Mouse (Mus musculus) heart, embryonic 16.5 days (tissue): ENCODE measurements at regions not wholly inside any gene's neighbourhood (a gene's known extent, or its start where the extent isn't known, plus 50 kb on each side); places are given as distances from the start of the nearest gene placed in this dataset.

ENCODE experiments used
- ATAC-seq: fragments of 200-750 bp; cut with Nextera tagmentation; replicated peaks from 2 replicates; pipeline ENCODE4 v1.8.0; 2017; ENCODE audit warnings: moderate number of reproducible peaks; ENCODE audit not compliant: insufficient read depth, low FRiP score; ENCODE audit errors: extremely low read depth
- H3K27ac ChIP-seq: fragments of 300-500 bp; sonication (generic); 2 replicates; pipeline ENCODE4 v1.5.1; 2014; ENCODE audit warnings: mild to moderate bottlenecking, low read length, control low read depth, moderate library complexity
- H3K27me3 ChIP-seq: fragments of 300-500 bp; sonication (generic); 2 replicates; pipeline ENCODE4 v1.6.1; 2014; ENCODE audit warnings: low read length, mixed read lengths; ENCODE audit not compliant: control insufficient read depth, insufficient read depth
- H3K36me3 ChIP-seq: fragments of 300-500 bp; sonication (generic); 2 replicates; pipeline ENCODE4 v1.6.1; 2014; ENCODE audit not compliant: control insufficient read depth, insufficient read depth
- H3K4me1 ChIP-seq: fragments of 300-500 bp; sonication (generic); 2 replicates; pipeline ENCODE4 v1.6.1; 2014; ENCODE audit warnings: low read length, mixed read lengths; ENCODE audit not compliant: control insufficient read depth, insufficient read depth
- H3K4me2 ChIP-seq: fragments of 300-500 bp; sonication (generic); 2 replicates; pipeline ENCODE4 v1.6.1; 2014; ENCODE audit warnings: low read depth, mild to moderate bottlenecking, control low read depth, low read length
- H3K4me3 ChIP-seq: fragments of 300-500 bp; sonication (generic); 2 replicates; pipeline ENCODE4 v1.5.1; 2014; ENCODE audit warnings: mild to moderate bottlenecking, control low read depth, low read length
- H3K9ac ChIP-seq: fragments of 300-500 bp; sonication (generic); 2 replicates; pipeline ENCODE4 v1.6.1; 2014; ENCODE audit warnings: low read length, control low read depth
- H3K9me3 ChIP-seq: fragments of 300-500 bp; sonication (generic); replicated peaks from 2 replicates; pipeline ENCODE4 v1.6.1; 2016; ENCODE audit warnings: low read length; ENCODE audit not compliant: control insufficient read depth
- WGBS: fragments of 180-500 bp; shearing (Covaris S2); extraction: QIAGEN DNeasy Blood & Tissue Kit; methylation state at CpG from one replicate; pipeline ENCODE4 v1.1.7; 2014; 5-methylcytosine and 5-hydroxymethylcytosine counted together

- H3K9ac ChIP-seq = no peak overlapping the region
- WGBS = 77% methylated on average over 5 of the region's 5 CpGs
- no peak for ATAC-seq
- H3K4me1 ChIP-seq = peaks cover 11% of the 10 kb centered on the region
- no peak overlapping the region for H3K27ac ChIP-seq
- no peaks in the 10 kb centered on the region for H3K9me3 ChIP-seq
- no peaks in the 10 kb centered on the region for H3K27me3 ChIP-seq
- no peaks in the 10 kb centered on the region for H3K36me3 ChIP-seq
- no peak overlapping the region for H3K4me3 ChIP-seq
- H3K4me2 ChIP-seq = no peak overlapping the region
Measured at GRCm38 (mm10) chr13:97630921-97631320, 129.5 kb downstream of the Gm10260 start.

DNA sequence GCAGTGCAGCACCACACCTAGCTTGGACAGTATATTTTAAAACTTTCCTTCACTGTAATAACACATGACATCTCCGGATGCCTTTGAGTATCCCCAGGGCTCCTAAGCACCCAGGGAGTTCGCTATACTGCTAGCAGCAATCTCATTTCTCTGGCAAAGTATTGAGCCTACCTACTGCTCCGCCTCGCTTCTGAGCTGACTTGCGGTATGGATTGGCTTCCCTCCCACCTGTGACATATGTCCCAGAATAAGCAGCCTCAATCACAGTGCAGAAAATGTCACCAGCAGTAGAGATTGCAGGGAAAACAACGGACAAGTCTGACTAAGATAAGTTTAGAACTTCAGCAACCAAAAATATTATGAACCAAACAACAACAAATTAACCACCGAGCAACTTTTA is 131.8 kb downstream of the Gm10260 start:
- no peak overlapping the region for H3K4me3 ChIP-seq
- H3K9ac ChIP-seq = no peak overlapping the region
- H3K36me3 ChIP-seq = no peaks in the 10 kb centered on the region
- H3K4me1 ChIP-seq = peaks cover 11% of the 10 kb centered on the region
- 79% methylated on average over 7 of the region's 7 CpGs for WGBS
- ATAC-seq = no peak
- H3K27ac ChIP-seq = no peak overlapping the region
- no peaks in the 10 kb centered on the region for H3K9me3 ChIP-seq
- no peak overlapping the region for H3K4me2 ChIP-seq
- no peaks in the 10 kb centered on the region for H3K27me3 ChIP-seq

DNA sequence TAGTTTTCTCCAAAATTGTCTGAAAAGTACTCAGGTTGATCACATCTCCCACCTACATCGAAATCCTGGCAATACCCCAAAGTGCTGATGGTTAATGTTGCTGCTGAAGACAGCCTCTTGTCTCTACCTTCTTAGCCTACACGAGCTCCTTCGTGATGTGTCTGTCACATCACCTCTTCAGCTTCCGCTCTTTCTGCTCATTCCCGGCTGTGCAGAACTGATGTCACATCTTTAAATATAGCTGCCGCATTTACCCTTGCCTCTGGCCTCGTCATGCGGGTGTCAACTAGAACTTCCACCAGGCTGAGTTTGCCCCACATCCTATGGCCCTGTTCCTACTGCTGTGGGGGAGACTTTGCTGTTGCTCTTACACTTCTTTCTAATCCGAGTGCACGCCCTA is 133.2 kb downstream of the Gm10260 start:
- Histone ChIP-seq H3K4me3 (no peak overlapping the region), H3K4me2 (no peak overlapping the region), H3K27me3 (no peaks in the 10 kb centered on the region), H3K9ac (no peak overlapping the region), H3K9me3 (no peaks in the 10 kb centered on the region), H3K36me3 (no peaks in the 10 kb centered on the region), H3K27ac (no peak overlapping the region), H3K4me1 (peaks cover 13% of the 10 kb centered on the region)
- 33% methylated on average over 10 of the region's 10 CpGs for WGBS
- no peak for ATAC-seq

DNA sequence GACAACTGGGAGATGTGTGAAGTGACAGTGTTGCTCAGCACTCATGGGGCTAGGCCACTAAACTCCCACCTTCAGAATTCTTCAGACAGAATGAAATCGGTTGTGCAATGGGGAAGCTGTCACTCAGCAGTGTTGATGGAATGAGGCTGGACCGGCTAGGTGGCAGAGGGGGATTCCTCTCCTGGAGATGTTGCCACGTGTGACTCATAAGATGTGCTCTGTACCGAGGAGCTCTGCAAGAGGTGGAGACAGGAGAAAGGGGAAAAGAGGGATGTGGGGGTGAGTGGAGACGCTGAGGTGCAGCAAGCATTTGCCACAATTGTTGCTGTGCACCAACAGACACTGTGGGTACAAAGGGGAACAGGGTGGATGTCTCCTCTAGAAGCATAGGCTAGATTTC is 133.6 kb downstream of the Gm10260 start:
- Histone ChIP-seq H3K9me3 (no peaks in the 10 kb centered on the region), H3K27me3 (no peaks in the 10 kb centered on the region), H3K4me2 (no peak overlapping the region), H3K9ac (no peak overlapping the region), H3K4me3 (no peak overlapping the region), H3K4me1 (peaks cover 13% of the 10 kb centered on the region), H3K36me3 (no peaks in the 10 kb centered on the region), H3K27ac (no peak overlapping the region)
- ATAC-seq = no peak
- 47% methylated on average over 5 of the region's 5 CpGs for WGBS

DNA sequence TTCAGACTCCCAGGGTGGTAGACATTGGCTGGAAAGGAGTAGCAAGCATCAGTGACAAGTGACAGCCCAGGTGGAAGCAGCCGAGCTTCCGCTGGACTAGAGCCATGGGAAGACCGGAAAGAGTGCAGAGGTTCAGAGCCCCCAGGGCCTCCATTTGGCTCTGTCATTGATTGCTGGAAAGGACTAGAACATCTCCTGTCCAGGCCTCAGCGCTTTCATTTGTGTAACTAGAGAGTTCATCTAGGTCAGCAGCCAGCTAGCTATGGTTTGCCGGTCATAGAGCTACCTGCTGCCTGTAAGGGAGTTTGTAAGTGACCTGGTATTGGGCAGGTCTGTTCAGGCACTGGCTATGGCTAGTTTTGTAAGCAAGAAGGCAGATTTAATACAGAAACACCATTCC is 134.3 kb downstream of the Gm10260 start:
- Histone ChIP-seq H3K4me3 (no peak overlapping the region), H3K9ac (no peak overlapping the region), H3K27ac (no peak overlapping the region), H3K27me3 (no peaks in the 10 kb centered on the region), H3K36me3 (no peaks in the 10 kb centered on the region), H3K9me3 (no peaks in the 10 kb centered on the region), H3K4me2 (no peak overlapping the region), H3K4me1 (peaks cover 13% of the 10 kb centered on the region)
- no peak for ATAC-seq
- WGBS = 81% methylated on average over 5 of the region's 5 CpGs

DNA sequence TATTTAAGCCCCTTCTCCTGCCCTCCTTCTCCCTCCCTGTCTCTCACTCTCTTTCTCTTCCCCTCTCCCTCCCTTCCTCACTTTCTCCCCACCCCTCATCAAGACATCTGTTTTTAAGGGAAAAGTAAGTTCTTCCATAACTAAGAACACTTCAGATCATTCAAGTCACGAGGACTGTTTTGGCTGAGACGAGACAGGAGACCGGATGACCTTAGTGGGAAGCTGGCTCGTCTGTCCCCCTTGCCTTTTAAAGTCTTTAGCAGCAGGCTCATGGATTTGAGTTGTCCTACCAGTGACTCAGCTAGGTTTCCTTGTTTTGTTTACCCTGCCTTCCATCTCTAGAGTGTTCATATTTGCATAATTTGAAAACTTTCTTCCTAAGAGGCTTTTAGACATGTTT is 135.0 kb downstream of the Gm10260 start:
- WGBS = 62% methylated on average over 4 of the region's 4 CpGs
- Histone ChIP-seq H3K27ac (no peak overlapping the region), H3K9me3 (no peaks in the 10 kb centered on the region), H3K4me1 (peaks cover 13% of the 10 kb centered on the region), H3K36me3 (no peaks in the 10 kb centered on the region), H3K4me2 (no peak overlapping the region), H3K27me3 (no peaks in the 10 kb centered on the region), H3K4me3 (no peak overlapping the region), H3K9ac (no peak overlapping the region)
- no peak for ATAC-seq

- no peak for ATAC-seq
- 81% methylated on average over 6 of the region's 6 CpGs for WGBS
- H3K4me3 ChIP-seq = no peak overlapping the region
- no peak overlapping the region for H3K27ac ChIP-seq
- peaks cover 2% of the 10 kb centered on the region; the same call in 1 of the 2 replicates for H3K4me1 ChIP-seq
- no peaks in the 10 kb centered on the region for H3K9me3 ChIP-seq
- no peak overlapping the region for H3K9ac ChIP-seq
- H3K27me3 ChIP-seq = no peaks in the 10 kb centered on the region
- no peaks in the 10 kb centered on the region for H3K36me3 ChIP-seq
- no peak overlapping the region for H3K4me2 ChIP-seq
Measured at GRCm38 (mm10) chr13:97618190-97618586, 142.2 kb downstream of the Gm10260 start.

GRCm38 (mm10) chr13:97617511-97618189 is 142.8 kb downstream of the Gm10260 start:
- Histone ChIP-seq H3K36me3 (no peaks in the 10 kb centered on the region), H3K27ac (no peak overlapping the region), H3K4me3 (no peak overlapping the region), H3K9me3 (no peaks in the 10 kb centered on the region), H3K4me1 (peaks cover 2% of the 10 kb centered on the region; the same call in 1 of the 2 replicates), H3K9ac (no peak overlapping the region), H3K27me3 (no peaks in the 10 kb centered on the region), H3K4me2 (no peak overlapping the region)
- 48% methylated on average over 13 of the region's 13 CpGs for WGBS
- ATAC-seq = no peak

- Histone ChIP-seq H3K4me2 (no peak overlapping the region), H3K9me3 (no peaks in the 10 kb centered on the region), H3K36me3 (no peaks in the 10 kb centered on the region), H3K4me1 (no peaks in the 10 kb centered on the region; the same call in 1 of the 2 replicates), H3K27ac (no peak overlapping the region), H3K4me3 (no peak overlapping the region), H3K9ac (no peak overlapping the region), H3K27me3 (no peaks in the 10 kb centered on the region)
- ATAC-seq = no peak
Measured at GRCm38 (mm10) chr13:97616919-97617318, 143.5 kb downstream of the Gm10260 start.
